Mouse (Mus musculus): Measurements from ENCODE around the gene H6pd. TPM values are rescaled to one million over a fixed set of nuclear protein-coding genes. Genes with fewer than 3 reads are reported as not detected.

H6pd gene
- polyA plus RNA-seq, 1 experiment from 2014 or later, result 16.9 TPM

DNA sequence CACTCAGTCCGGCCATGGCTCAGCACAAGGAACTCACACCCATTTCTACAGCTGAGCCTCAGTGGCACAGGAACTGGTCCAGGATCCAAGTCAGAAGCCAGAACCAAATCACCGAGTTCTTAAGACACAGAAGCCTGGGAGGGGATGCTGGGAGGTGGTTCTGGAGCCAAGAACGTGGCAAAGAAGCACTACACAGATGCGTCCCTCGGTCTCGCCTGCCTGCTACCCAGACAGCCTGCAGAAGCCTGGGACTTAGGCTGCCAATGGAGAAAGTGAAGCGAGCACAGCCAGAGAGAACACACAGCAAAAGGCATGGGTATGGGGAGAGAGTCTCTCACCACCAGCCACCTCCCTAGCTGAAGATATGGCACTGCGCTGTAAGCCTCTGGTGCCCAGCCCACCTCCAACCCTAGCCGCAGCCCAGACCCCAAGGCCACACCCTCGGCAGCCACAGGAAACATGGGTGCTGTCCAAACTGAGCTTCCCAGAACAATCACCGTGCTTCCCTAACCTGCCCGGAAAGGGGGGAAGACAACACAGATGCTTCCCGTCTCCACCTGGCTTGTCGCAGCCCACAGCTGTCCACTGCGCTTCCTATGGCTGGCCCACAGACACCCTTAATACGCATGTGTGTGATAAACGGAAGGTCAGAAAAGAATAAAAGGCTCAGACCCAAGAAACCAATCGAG, 67.6 kb downstream of the H6pd start:
- no peak overlapping the region for H3K4me3 ChIP-seq (replicated peaks)
- no peak overlapping the region for H3K9ac ChIP-seq
- no peak for ATAC-seq (ENCODE audit: insufficient read depth)
- 49% methylated on average over 18 of the region's 18 CpGs for WGBS (ENCODE audit: insufficient replicate concordance)
- no peaks in the 10 kb centered on the region for H3K4me1 ChIP-seq (replicated peaks)
- no peaks in the 10 kb centered on the region for H3K9me3 ChIP-seq (replicated peaks)
- no peak overlapping the region for H3K4me2 ChIP-seq
- no peak overlapping the region for H3K27ac ChIP-seq (replicated peaks)
- H3K27me3 ChIP-seq, result peaks cover 50% of the 10 kb centered on the region
- H3K36me3 ChIP-seq (replicated peaks), result no peaks in the 10 kb centered on the region

DNA sequence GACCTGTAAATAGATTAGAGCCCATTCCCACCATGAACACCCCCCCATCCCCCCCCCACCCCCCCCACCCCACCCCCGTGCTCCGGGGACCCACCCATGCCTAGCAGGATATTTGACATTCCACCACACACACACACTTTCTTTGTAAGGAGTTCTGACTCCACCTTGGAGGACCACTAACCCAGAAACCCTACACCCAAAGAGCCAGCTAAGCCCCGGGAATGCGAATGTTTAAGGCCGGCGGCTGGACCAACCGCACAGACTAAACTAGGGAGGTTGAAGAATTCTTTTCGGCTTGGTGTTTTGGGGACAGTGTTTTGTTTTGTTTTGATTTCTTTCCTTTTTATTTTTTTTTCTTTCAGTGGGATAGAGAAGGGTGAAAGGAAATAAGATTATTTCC, 70.1 kb downstream of the H6pd start:
- 64% methylated on average over 8 of the region's 8 CpGs for WGBS (ENCODE audit: insufficient replicate concordance)
- H3K4me1 ChIP-seq (replicated peaks), result no peaks in the 10 kb centered on the region
- no peak overlapping the region for H3K27ac ChIP-seq (replicated peaks)
- no peak overlapping the region for H3K9ac ChIP-seq
- H3K4me3 ChIP-seq (replicated peaks), result no peak overlapping the region
- H3K4me2 ChIP-seq, result no peak overlapping the region
- no peak for ATAC-seq (ENCODE audit: insufficient read depth)
- no peaks in the 10 kb centered on the region for H3K36me3 ChIP-seq (replicated peaks)
- peaks cover 44% of the 10 kb centered on the region for H3K27me3 ChIP-seq
- H3K9me3 ChIP-seq (replicated peaks), result no peaks in the 10 kb centered on the region

DNA sequence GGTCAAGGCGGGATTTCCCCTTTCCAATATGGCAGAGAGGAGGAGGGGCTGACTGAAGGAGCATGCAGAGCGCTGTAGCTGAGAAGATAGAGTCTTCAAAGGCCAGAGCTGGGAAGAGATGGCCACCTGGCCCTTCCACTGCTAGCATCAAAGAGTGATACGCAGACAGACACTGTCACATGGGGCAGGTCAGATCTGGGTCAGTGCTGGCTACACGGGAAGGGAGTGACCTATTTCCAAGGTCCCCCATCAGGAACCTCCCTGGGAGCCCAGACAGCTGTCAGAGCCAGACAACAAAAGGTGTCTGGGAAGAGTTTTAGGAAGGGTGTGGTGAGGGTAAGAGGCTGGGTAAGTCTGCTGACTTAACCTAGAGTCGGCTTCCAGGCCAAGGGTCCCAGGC, 71.9 kb downstream of the H6pd start:
- Histone ChIP-seq H3K4me1 (replicated peaks) (no peaks in the 10 kb centered on the region), H3K4me2 (no peak overlapping the region), H3K4me3 (replicated peaks) (no peak overlapping the region), H3K36me3 (replicated peaks) (no peaks in the 10 kb centered on the region), H3K27me3 (peaks cover 33% of the 10 kb centered on the region), H3K9ac (no peak overlapping the region), H3K27ac (replicated peaks) (no peak overlapping the region), H3K9me3 (replicated peaks) (no peaks in the 10 kb centered on the region)
- no peak for ATAC-seq (ENCODE audit: insufficient read depth)
- 49% methylated on average over 5 of the region's 5 CpGs for WGBS (ENCODE audit: insufficient replicate concordance)

DNA sequence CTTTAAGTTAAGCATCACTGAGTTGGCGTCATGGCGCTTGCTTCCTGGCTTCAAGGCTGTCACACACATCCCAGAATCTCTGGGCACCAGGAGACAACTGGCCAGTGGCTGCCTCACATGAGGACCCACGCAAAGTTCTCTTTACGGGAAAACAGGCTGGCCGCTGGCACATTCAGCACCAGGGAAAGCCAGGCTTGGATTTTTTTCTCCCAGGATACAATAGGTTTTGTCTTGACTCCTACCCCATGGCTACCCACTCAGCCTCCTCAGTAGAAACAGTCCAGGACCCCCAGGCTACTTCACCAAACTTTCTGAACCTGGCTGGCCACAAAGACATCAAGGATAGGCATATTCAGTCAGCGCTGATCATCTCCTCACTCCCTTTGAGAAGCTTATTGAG, 73.4 kb downstream of the H6pd start:
- WGBS (ENCODE audit: insufficient replicate concordance), result 74% methylated on average over 6 of the region's 6 CpGs
- no peak overlapping the region for H3K9ac ChIP-seq
- H3K27me3 ChIP-seq, result peaks cover 28% of the 10 kb centered on the region; the same call in 1 of the 2 replicates
- H3K4me3 ChIP-seq (replicated peaks), result no peak overlapping the region
- no peaks in the 10 kb centered on the region for H3K4me1 ChIP-seq (replicated peaks)
- no peak overlapping the region for H3K27ac ChIP-seq (replicated peaks)
- H3K9me3 ChIP-seq (replicated peaks), result no peaks in the 10 kb centered on the region
- H3K4me2 ChIP-seq, result no peak overlapping the region
- no peak for ATAC-seq (ENCODE audit: insufficient read depth)
- no peaks in the 10 kb centered on the region for H3K36me3 ChIP-seq (replicated peaks)

DNA sequence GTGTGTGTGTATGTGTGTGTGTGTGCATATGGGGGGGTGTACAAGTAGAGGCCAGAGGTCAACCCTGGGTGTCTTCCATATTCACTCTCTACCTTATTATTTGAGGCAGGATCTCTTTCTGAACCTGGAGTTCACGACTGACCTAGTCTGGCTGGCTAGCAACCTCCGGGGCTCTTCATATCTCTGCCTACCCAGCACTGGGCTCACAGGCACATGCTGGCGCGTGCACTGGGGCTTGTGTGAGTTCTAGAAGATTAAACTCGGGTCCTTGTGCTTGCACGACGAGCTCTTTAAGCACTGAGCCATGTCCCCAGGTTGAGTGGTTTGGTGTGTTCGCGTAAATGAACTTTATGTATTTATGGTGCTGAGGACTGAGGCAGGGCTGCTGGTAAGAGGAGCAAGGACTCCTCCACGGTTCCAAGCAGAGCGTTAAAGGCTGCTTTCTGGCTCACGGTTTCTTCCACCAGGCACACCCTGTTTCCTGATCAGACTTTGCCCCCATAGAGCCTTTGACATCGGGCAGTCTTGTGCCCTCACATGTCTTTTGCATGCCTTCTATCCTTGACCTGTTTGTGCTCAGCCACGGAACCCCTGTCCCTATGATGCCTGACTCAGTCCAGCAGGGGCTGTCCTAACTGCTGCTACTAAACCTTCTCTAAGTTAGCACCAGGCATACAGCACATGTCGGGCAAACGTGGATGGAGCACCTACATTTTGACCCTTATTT, 75.1 kb downstream of the H6pd start:
- Histone ChIP-seq H3K4me3 (replicated peaks) (no peak overlapping the region), H3K4me2 (no peak overlapping the region), H3K36me3 (replicated peaks) (no peaks in the 10 kb centered on the region), H3K27me3 (peaks cover 22% of the 10 kb centered on the region; the same call in 1 of the 2 replicates), H3K9ac (no peak overlapping the region), H3K27ac (replicated peaks) (no peak overlapping the region), H3K9me3 (replicated peaks) (no peaks in the 10 kb centered on the region), H3K4me1 (replicated peaks) (no peaks in the 10 kb centered on the region)
- 67% methylated on average over 16 of the region's 16 CpGs for WGBS (ENCODE audit: insufficient replicate concordance)
- ATAC-seq (ENCODE audit: insufficient read depth), result no peak

DNA sequence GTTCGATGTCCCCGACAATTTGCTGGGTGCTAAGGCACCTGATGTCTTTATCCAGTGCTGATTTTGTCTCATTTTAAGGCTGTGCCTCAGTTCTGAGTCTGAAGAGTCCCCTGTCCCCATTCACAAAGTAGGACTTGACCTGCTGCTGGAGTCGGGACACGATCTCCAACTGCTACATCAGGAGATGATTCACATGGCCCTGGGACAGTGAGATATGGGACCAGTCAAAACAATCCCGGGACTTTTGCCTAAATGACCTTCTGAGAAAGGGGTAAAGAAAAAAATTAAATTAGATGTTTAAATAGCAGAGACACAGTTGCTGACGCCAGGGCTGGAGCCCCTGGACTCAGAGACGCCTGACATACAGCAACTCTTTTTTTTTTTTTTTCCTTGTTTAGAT, 75.8 kb downstream of the H6pd start:
- WGBS (ENCODE audit: insufficient replicate concordance), result 72% methylated on average over 7 of the region's 7 CpGs
- Histone ChIP-seq H3K36me3 (replicated peaks) (no peaks in the 10 kb centered on the region), H3K27me3 (peaks cover 21% of the 10 kb centered on the region; the same call in 1 of the 2 replicates), H3K4me2 (no peak overlapping the region), H3K4me1 (replicated peaks) (no peaks in the 10 kb centered on the region), H3K9me3 (replicated peaks) (no peaks in the 10 kb centered on the region), H3K4me3 (replicated peaks) (no peak overlapping the region), H3K9ac (no peak overlapping the region), H3K27ac (replicated peaks) (no peak overlapping the region)
- ATAC-seq (ENCODE audit: insufficient read depth), result no peak

DNA sequence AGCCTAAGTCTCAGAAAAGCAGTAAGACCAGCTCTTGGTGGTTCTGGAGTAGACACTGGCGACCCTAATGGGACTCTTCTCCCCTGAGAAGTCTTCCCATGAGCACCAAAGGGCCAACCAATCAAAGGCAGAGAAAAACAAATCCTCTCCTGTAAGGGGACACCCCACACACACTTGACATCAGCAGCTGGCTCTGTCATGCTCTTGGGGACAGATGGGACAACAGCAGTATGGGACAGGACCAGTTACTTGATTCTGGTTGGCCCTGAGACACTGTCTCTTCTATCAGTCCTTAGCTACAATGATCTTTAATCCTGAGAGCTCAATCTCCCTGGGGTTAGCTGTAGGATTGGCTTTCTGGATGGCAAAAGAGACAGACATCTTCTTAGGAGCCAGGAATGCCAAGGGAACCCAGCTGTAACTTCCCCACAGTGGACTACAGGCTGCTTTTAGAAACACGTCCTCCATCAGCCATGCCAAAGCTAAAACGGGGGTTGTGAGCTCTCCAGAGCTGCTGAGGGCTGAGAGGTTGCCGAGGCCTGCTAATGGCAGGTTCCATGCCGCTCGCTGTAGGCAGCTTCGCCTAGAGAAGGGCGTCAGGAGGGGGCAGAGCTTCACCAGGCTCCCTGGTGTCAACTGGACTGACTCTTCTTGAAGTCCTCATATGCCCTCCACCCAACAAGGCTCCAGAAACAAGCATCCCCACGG, 76.6 kb downstream of the H6pd start:
- Histone ChIP-seq H3K4me3 (replicated peaks) (no peak overlapping the region), H3K36me3 (replicated peaks) (no peaks in the 10 kb centered on the region), H3K9ac (no peak overlapping the region), H3K9me3 (replicated peaks) (no peaks in the 10 kb centered on the region), H3K27ac (replicated peaks) (no peak overlapping the region), H3K27me3 (peaks cover 20% of the 10 kb centered on the region; the same call in 1 of the 2 replicates), H3K4me1 (replicated peaks) (no peaks in the 10 kb centered on the region), H3K4me2 (no peak overlapping the region)
- 68% methylated on average over 9 of the region's 9 CpGs for WGBS (ENCODE audit: insufficient replicate concordance)
- ATAC-seq (ENCODE audit: insufficient read depth), result no peak

DNA sequence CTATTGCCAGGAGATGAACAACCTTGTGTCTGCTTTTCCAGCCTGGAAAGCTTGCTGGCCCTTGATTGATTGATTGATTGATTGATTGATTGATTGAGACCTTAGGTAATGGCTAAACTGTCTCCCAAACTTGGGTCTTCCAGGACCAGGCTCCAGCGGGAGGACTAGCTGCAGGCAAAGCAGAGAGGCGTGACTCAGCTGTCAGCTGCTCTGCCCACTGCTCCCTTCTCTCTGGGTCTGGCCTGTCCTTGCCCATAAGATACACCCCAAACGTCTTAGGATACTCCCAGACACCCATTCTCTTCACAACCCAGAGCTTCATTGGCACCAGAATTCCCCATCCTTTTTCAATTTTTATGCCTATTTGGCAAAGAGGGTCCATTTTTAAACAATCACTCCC, 78.1 kb downstream of the H6pd start:
- 43% methylated on average over 3 of the region's 3 CpGs for WGBS (ENCODE audit: insufficient replicate concordance)

More for the DNA sequence above, 78.1 kb downstream of the H6pd start:
- no peak overlapping the region for H3K4me2 ChIP-seq
- no peaks in the 10 kb centered on the region for H3K4me1 ChIP-seq (replicated peaks)
- peaks cover 16% of the 10 kb centered on the region; the same call in 1 of the 2 replicates for H3K27me3 ChIP-seq
- no peaks in the 10 kb centered on the region for H3K36me3 ChIP-seq (replicated peaks)
- H3K4me3 ChIP-seq (replicated peaks), result no peak overlapping the region
- no peaks in the 10 kb centered on the region for H3K9me3 ChIP-seq (replicated peaks)
- no peak overlapping the region for H3K27ac ChIP-seq (replicated peaks)
- H3K9ac ChIP-seq, result no peak overlapping the region
- ATAC-seq (ENCODE audit: insufficient read depth), result no peak

Other genes starting within 250 kb of the H6pd start
- 10.6 and 11.6 TPM in 2 replicates for gene Slc25a33, start 234.7 kb downstream of the H6pd start, polyA plus RNA-seq (2015; fragmentation: Nextera tagmentation; extraction: Ambion mirVana)
- gene Spsb1, start 54.0 kb downstream of the H6pd start, polyA plus RNA-seq (2015; fragmentation: Nextera tagmentation; extraction: Ambion mirVana), result 0.61 and 0.77 TPM in 2 replicates
- gene Gpr157, start 78.3 kb upstream of the H6pd start, polyA plus RNA-seq (2015; fragmentation: Nextera tagmentation; extraction: Ambion mirVana), result 0.31 and 0.44 TPM in 2 replicates
- 0.21 and 0.30 TPM in 2 replicates for gene Slc2a5, start 110.3 kb upstream of the H6pd start, polyA plus RNA-seq (2015; fragmentation: Nextera tagmentation; extraction: Ambion mirVana)
- gene Slc2a7, start 139.9 kb upstream of the H6pd start, polyA plus RNA-seq (2015; fragmentation: Nextera tagmentation; extraction: Ambion mirVana), result 0.10 TPM in 1 of 2 replicates, not detected in the other
- not detected in 2 replicates for gene Car6, start 192.3 kb upstream of the H6pd start, polyA plus RNA-seq (2015; fragmentation: Nextera tagmentation; extraction: Ambion mirVana)
- 557 and 577 TPM in 2 replicates for gene Eno1, start 227.7 kb upstream of the H6pd start, polyA plus RNA-seq (2015; fragmentation: Nextera tagmentation; extraction: Ambion mirVana)

Data from liver, embryonic 15.5 days (tissue).